Comparison of ENCODE assay signal across 8 mouse cellular contexts in the genomic region with DNA sequence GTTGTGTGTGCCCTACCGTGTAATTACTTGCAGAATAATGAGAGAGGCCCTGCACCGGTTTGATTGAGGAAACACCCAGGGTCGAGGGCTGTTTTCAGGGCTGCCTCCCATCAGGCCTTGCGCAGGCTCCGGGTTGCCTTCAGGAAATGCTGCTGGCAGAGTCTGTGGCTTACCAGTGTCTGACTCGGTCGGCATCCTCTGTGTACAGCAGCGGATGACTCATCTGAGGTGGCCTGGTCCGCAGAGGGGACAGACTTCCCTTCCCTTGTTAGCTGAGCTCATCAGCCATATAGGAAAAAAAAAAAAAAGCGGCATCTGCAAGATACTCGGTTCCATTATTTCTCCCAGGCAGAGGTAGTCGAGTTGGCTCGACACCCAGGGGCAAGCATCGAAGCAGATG.
DNase-seq lines count a peak whose midpoint lies in the region; ATAC-seq and TF ChIP-seq lines count a peak whose summit lies in the region.
"Had no signal": no experiment of that assay in that cellular context is flagged by ENCODE, and none has a peak within 500 bp of the region (broad histone marks: within the 10 kb centered on the region; RNA-seq: fewer than 3 reads in every experiment).

No protein-coding gene starts in this region.

- no peaks in the 10 kb centered on the region for H3K36me3 ChIP-seq in heart, embryonic 12.5 days
- 0 out of 2 replicates have a peak, but pooled peaks cover 12% of the 10 kb centered on the region for H3K36me3 ChIP-seq in kidney, embryonic 15.5 days
- H3K36me3 ChIP-seq in lung, postnatal 0 days (ENCODE audit: insufficient read depth, low read length) = no peaks in the 10 kb centered on the region
- H3K36me3 ChIP-seq in small intestine, adult 2 months (ENCODE audit: control insufficient read depth, insufficient read depth, low read length) = peaks cover 5% of the 10 kb centered on the region; the same call in 1 of the 2 replicates
- H3K36me3 ChIP-seq: embryonic facial prominence, embryonic 12.5 days had no signal

- H3K4me3 ChIP-seq in heart, embryonic 12.5 days = no peak overlapping the region
- H3K4me3 ChIP-seq in kidney, embryonic 15.5 days (replicated peaks) = no peak overlapping the region
- H3K4me3 ChIP-seq in lung, postnatal 0 days (ENCODE audit: low read depth, low read length) = no peak overlapping the region
- H3K4me3 ChIP-seq in small intestine, adult 2 months (ENCODE audit: low read depth, low read length) = 0 out of 2 replicates have a peak overlapping the region, but pooled peaks have one; percentile 7
- H3K4me3 ChIP-seq: embryonic facial prominence, embryonic 12.5 days had no signal

- ATAC-seq in heart, embryonic 12.5 days (ENCODE audit: insufficient number of reproducible peaks, low FRiP score) = peak; percentile 80
- peak; percentile 57 for ATAC-seq in kidney, embryonic 15.5 days (replicated peaks; ENCODE audit: low FRiP score)
- peak; percentile 95 for ATAC-seq in lung, postnatal 0 days

- TF ChIP-seq CTCF in lung, postnatal 0 days (IDR thresholded peaks at IDR 0.05) = no peak
- no peak for TF ChIP-seq CTCF in small intestine, adult 2 months (IDR thresholded peaks at IDR 0.05; ENCODE audit: extremely low read depth, insufficient read length, insufficient replicate concordance, low read depth, low read length)

- WGBS in heart, embryonic 12.5 days = 59% methylated on average over 14 of the region's 14 CpGs
- WGBS in kidney, embryonic 15.5 days = 28% methylated on average over 14 of the region's 14 CpGs
- 49% methylated on average over 14 of the region's 14 CpGs for WGBS in lung, postnatal 0 days
- WGBS in small intestine, adult 2 months = 69% methylated on average over 14 of the region's 14 CpGs

- TF ChIP-seq POLR2A in small intestine, adult 2 months (IDR thresholded peaks at IDR 0.05; ENCODE audit: low read depth, low read length) = no peak

- peak; percentile 59 to 69 for DNase-seq in right cerebral cortex, postnatal 10 days (ENCODE audit: low spot score in 2 of 2)
- no peak for DNase-seq in right cerebral cortex, postnatal 25 days
- DNase-seq in brain, adult 2 months (ENCODE audit: low read depth, low spot score) = peak; percentile 91
- DNase-seq in lung, postnatal 0 days (ENCODE audit: low spot score) = peak; percentile 79

- H3K27me3 ChIP-seq in heart, embryonic 12.5 days (replicated peaks) = no peaks in the 10 kb centered on the region
- no peaks in the 10 kb centered on the region for H3K27me3 ChIP-seq in kidney, embryonic 15.5 days
- H3K27me3 ChIP-seq in lung, postnatal 0 days (replicated peaks; ENCODE audit: insufficient read depth, low read length) = no peaks in the 10 kb centered on the region
- no peaks in the 10 kb centered on the region for H3K27me3 ChIP-seq in small intestine, adult 2 months (ENCODE audit: control insufficient read depth, insufficient read depth, low read length)
- H3K27me3 ChIP-seq: embryonic facial prominence, embryonic 12.5 days had no signal

- H3K27ac ChIP-seq in heart, embryonic 12.5 days (ENCODE audit: poor library complexity, severe bottlenecking) = no peak overlapping the region; the same call in 1 of the 2 replicates
- peak overlapping the region; percentile 48 for H3K27ac ChIP-seq in kidney, embryonic 15.5 days
- H3K27ac ChIP-seq in lung, postnatal 0 days (ENCODE audit: low read length) = 0 out of 2 replicates have a peak overlapping the region, but pooled peaks have one; percentile 23
- no peak overlapping the region for H3K27ac ChIP-seq in small intestine, adult 2 months (ENCODE audit: insufficient read depth, low read depth, low read length)
- H3K27ac ChIP-seq: embryonic facial prominence, embryonic 12.5 days had no signal

- no peak overlapping the region for H3K4me2 ChIP-seq in heart, embryonic 12.5 days
- peak overlapping the region; percentile 36 for H3K4me2 ChIP-seq in kidney, embryonic 15.5 days
- no peak overlapping the region for H3K4me2 ChIP-seq in lung, postnatal 0 days (replicated peaks; ENCODE audit: low read depth, low read length)
- H3K4me2 ChIP-seq: embryonic facial prominence, embryonic 12.5 days had no signal

- TF ChIP-seq EP300 in lung, postnatal 0 days (IDR thresholded peaks at IDR 0.05) = 0 out of 2 replicates have a peak, but pooled peaks have one; percentile 31

- H3K9me3 ChIP-seq in heart, embryonic 12.5 days (replicated peaks) = no peaks in the 10 kb centered on the region
- no peaks in the 10 kb centered on the region for H3K9me3 ChIP-seq in kidney, embryonic 15.5 days (replicated peaks)
- no peaks in the 10 kb centered on the region for H3K9me3 ChIP-seq in lung, postnatal 0 days (ENCODE audit: low read length)
- H3K9me3 ChIP-seq: embryonic facial prominence, embryonic 12.5 days had no signal

- H3K4me1 ChIP-seq in heart, embryonic 12.5 days (replicated peaks) = no peaks in the 10 kb centered on the region
- H3K4me1 ChIP-seq in kidney, embryonic 15.5 days = peaks cover 39% of the 10 kb centered on the region
- H3K4me1 ChIP-seq in lung, postnatal 0 days (ENCODE audit: insufficient read depth, low read depth, low read length) = no peaks in the 10 kb centered on the region
- H3K4me1 ChIP-seq in small intestine, adult 2 months (ENCODE audit: control insufficient read depth, insufficient read depth, insufficient read length, low read length) = no peaks in the 10 kb centered on the region
- H3K4me1 ChIP-seq: embryonic facial prominence, embryonic 12.5 days had no signal

- H3K9ac ChIP-seq in heart, embryonic 12.5 days = no peak overlapping the region; the same call in 1 of the 2 replicates
- H3K9ac ChIP-seq in kidney, embryonic 15.5 days = no peak overlapping the region
- no peak overlapping the region for H3K9ac ChIP-seq in lung, postnatal 0 days (replicated peaks; ENCODE audit: low read depth)
- H3K9ac ChIP-seq: embryonic facial prominence, embryonic 12.5 days had no signal

Comparison
In these comparisons a context has a peak if more than half of its experiments do, and no peak if none do; other contexts are left out.
1. H3K27ac ChIP-seq: peak in kidney, embryonic 15.5 days (single experiment) and lung, postnatal 0 days (single experiment); none in heart, embryonic 12.5 days (single experiment) and small intestine, adult 2 months (single experiment).
2. Peak in every context shown above with its lines, with median percentiles within 50 percentile points of each other: ATAC-seq.